Mouse (Mus musculus) adrenal gland, adult 8-10 months (tissue): Measurements from ENCODE around the gene Tex26. TPM values are rescaled to one million over a fixed set of nuclear protein-coding genes. Genes with fewer than 3 reads are reported as not detected.
A peak's percentile ranks its signal among the peaks of the same experiment; 100 is the strongest.

Experiments
- DNase-seq: peaks from one replicate; pipeline ENCODE4 v3.0.0; 2022
- total RNA-seq, 4 experiments: library from RNA; stranded (reverse); gene quantifications; 2 replicates each; pipeline ENCODE4 v1.2.4; 2022

The Tex26 gene
- total RNA-seq, 4 experiments from 2014 or later = not detected

DNA sequence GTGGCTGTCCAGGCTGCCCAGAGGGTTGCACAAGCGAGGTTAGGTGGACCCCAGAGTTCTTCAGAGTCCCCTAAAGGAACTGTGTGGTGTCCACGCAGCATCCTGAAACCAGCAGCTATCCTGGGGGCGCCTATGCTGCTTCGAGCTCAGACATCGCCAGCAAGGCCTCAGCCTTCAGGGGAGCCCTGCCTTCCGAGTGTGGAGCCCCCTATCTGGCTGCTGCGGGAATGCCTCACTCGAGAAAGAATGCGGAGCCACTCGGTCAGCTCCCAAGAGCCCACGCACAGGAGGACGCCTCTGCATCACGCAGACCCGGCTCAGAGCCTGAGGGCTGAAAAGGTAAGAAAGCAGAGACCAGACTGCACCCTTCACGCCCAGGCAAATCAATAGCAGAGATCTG lies 50.8 kb downstream of the Tex26 start:
- DNase-seq = no peak

GRCm38 (mm10) chr5:149495655-149496054 lies 56.2 kb downstream of the Tex26 start:
- no peak for DNase-seq

GRCm38 (mm10) chr5:149496401-149497066 lies 57.1 kb downstream of the Tex26 start:
- no peak for DNase-seq

DNA sequence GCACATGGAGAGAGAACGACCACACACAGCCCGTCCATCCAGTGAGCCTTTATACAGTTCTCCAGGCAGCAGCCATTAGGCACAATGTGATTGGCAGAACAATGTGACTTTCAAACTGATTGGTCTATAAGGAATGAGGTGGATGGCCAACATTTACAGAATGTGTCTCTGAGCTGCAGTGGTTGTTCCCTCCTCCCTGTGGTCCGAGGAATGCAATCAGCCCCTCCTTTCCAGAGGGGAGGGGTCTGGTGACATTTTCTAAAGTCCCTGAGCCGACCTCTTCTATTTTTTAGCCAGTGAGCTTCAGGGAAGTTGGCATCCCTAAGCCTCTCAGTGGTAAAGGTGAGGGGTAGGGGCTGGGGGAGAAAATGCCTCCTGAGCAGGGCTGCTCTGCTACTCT lies 60.5 kb downstream of the Tex26 start:
- no peak for DNase-seq

- no peak for DNase-seq
These were observed 64.1 kb downstream of the Tex26 start for GRCm38 (mm10) chr5:149503423-149504175.

DNA sequence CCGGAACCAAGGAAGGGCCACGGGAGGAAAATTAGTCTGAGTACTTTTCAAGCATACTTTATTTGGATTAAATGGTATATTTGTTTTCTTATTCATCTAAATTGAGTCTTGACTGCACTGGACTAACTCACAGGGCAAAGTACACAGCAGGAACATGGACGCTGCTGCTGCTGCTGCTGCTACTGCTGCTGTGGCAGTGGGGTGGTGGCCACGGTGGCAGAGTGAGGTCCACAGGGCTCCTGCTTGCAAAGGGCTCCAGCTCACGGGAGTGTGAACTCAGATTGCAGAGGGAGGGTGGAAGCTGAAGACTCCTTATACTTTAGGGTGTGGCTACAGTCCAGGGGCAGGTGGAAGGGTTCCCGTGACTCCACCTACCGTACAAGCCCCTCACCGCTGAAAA lies 65.5 kb downstream of the Tex26 start:
- DNase-seq = no peak

- DNase-seq = no peak
These were observed 66.6 kb downstream of the Tex26 start for GRCm38 (mm10) chr5:149506033-149506432.

DNA sequence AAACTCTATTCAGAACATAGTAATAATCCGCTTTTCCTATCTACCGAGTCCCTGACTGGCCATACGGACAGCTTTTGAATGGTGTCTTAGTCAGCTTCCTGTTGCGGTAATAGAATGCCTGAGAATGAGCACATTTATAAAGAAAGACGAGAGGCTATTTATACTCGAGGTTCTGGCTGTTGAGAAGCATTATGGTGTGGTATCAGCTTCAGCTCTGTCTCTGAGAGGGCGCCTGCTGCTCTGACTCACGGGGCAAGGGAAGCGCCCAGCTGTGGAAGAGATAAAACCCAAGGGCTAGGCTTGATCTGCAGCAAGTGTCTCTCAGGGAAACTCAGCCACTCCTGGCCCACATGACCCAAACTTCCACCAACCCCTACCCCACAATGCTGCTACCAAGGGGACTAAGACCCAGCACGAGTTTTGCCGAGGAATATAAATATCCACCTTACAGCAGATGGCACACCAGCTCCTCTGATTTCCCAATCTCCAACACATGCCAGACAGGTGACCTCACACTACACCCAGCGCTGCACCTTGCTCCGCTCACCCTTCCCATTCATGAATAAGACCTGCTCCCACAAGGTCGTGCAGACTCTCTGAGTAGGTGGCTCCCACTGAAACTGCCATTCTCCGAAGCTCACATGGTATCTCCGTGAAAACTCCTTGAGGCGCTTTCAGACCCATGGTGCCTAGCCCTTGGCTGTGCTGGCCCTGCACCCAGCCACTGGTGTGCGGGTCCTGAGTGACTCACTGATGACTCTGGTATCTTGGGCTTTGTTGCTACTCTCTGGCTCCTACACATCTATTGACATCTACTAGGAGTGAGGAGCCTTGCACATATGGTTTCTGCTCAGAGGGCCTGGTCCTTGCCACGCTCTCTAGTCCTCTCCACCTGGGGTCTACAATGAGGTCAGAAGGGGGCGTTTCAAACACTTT lies 68.9 kb downstream of the Tex26 start:
- DNase-seq = no peak

DNA sequence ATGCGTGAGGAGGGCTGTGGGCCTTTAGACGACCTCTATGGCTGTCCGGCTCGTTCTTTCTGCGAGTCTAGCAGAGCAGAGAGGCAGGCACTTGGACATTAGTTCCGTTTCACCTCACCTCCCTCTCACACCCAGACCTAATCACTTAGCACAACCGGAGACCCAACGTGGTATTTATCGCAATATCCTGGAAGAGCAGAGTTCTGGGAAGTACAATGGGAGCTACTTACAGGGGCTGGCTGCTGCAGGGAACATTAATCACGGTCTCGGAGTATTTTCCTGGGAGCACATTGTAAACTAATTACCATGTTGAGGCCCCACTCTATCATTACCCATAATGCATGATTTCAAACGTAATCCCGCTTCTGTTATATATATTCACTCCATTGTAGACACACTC lies 70.9 kb downstream of the Tex26 start:
- DNase-seq = no peak

DNA sequence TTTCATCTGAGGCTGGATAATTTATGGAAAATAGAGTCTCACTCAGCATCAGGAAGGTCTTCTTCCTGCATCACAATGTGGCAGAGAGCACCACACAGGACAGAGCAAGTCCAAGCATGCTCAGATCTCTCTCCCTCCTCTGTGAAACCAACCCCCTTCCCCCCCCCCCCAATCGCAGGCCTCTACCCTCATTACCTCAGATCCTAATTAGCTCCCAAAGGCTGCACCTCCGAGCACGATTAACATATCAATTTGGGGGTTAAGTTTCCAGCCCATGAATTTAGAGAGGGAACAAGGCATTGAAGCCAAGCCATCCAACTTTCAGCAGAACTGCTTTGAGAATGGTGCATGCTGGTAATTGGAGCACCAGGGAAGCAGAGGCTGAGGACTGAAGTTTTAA lies 73.2 kb downstream of the Tex26 start:
- DNase-seq = no peak

- no peak for DNase-seq
These were observed 74.1 kb downstream of the Tex26 start for GRCm38 (mm10) chr5:149513438-149514086.

- peak; percentile 29 for DNase-seq
These were observed 74.7 kb downstream of the Tex26 start for GRCm38 (mm10) chr5:149514087-149514671.

DNA sequence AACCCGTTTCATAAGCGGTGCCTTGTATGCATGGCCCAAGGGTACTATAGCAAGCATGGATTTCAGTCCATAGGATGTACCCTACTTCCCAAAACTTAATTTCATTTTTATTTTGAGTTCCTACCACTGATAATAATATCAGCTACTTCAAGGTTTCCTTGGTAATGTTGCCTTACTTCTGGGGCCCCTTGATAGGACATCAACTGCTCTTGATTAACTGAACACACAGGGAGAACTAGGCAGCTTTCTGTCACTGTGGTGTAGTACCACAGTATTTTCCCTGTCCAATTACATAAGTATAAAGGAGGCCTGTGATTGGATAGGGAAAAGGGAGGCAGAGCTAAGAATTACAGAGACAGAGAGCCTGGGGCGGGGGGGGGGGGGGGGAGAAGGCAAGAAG lies 75.4 kb downstream of the Tex26 start:
- DNase-seq = no peak

DNA sequence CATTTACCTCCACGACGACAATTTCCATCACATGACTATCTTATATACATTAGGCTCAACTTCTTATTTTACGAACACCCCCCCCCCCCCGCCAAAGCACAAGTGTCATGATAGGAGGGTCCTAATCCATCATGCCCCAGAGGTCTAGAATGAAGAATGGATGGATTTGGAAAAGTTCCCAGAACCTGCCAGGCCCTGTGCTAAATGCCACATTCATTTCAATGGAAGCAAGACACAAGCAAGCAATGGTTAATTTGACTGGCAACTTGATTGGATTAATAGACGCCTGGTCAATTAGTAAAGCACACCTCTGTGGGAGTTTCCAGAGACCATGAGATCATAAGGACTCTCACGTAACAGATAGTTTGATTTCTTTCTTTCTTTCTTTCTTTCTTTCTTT lies 77.7 kb downstream of the Tex26 start:
- DNase-seq = no peak

Other genes with a start within 250 kb of the Tex26 start
- 10 to 100 TPM; 14.1 to 24.7 (median 21.0) TPM for gene Alox5ap, start 174.9 kb upstream of the Tex26 start, total RNA-seq
- gene Medag, start 27.9 kb upstream of the Tex26 start, total RNA-seq = 10 to 100 TPM in 2 of 4 experiments, 1 to 10 TPM in 2; 2.7 to 16.1 (median 9.2) TPM
- gene Wdr95, start 89.0 kb downstream of the Tex26 start, total RNA-seq = under 1 TPM in 1 of 4 experiments, not detected in 3; 0.11 TPM
- gene Hsph1, start 196.7 kb downstream of the Tex26 start, total RNA-seq = 100 to 1,000 TPM in 3 of 4 experiments, 10 to 100 TPM in 1; 95.3 to 315 (median 114) TPM
- gene B3glct, start 238.6 kb downstream of the Tex26 start, total RNA-seq = 10 to 100 TPM; 27.9 to 40.0 (median 34.9) TPM